Mouse (Mus musculus): ENCODE data around the gene Ifit3.

- TF ChIP-seq POLR2A (IDR thresholded peaks at IDR 0.05; ENCODE audit: borderline replicate concordance, low read depth, low read length), result no peak
- no peak for TF ChIP-seq CTCF (IDR thresholded peaks at IDR 0.05; ENCODE audit: low read depth, low read length)
Observed at GRCm38 (mm10) chr19:34598341-34598740, 15.0 kb downstream of the Ifit3 start.
